Mouse (Mus musculus) forebrain, embryonic 10.5 days (tissue): ENCODE measurements around the gene Spib. TPM values are rescaled to one million over a fixed set of nuclear protein-coding genes. Genes with fewer than 3 reads are reported as not detected.

Experiments used
- DNase-seq: peaks from one replicate; pipeline ENCODE4 v3.0.0-alpha.2; 2017; ENCODE audit warnings: low spot score; ENCODE audit errors: extremely low spot score
- H3K27ac ChIP-seq: fragments of 300-500 bp; sonication (generic); 2 replicates; pipeline ENCODE4 v1.5.1; 2016; ENCODE audit warnings: mild to moderate bottlenecking
- H3K27me3 ChIP-seq: fragments of 300-500 bp; sonication (generic); 2 replicates; pipeline ENCODE4 v1.6.1; 2016; ENCODE audit warnings: mild to moderate bottlenecking; ENCODE audit not compliant: poor library complexity, severe bottlenecking
- H3K36me3 ChIP-seq: fragments of 300-500 bp; sonication (generic); replicated peaks from 2 replicates; pipeline ENCODE4 v1.6.1; 2016; ENCODE audit warnings: mild to moderate bottlenecking, moderate library complexity
- H3K4me1 ChIP-seq: fragments of 300-500 bp; sonication (generic); 2 replicates; pipeline ENCODE4 v1.6.1; 2016
- H3K4me3 ChIP-seq: fragments of 300-500 bp; sonication (generic); 2 replicates; pipeline ENCODE4 v1.5.1; 2016; ENCODE audit warnings: mild to moderate bottlenecking, moderate library complexity
- H3K9me3 ChIP-seq: fragments of 300-500 bp; sonication (generic); 2 replicates; pipeline ENCODE4 v1.6.1; 2016; ENCODE audit warnings: mild to moderate bottlenecking, moderate library complexity
- WGBS: fragments of 180-500 bp; shearing (Covaris S2); methylation state at CpG from one replicate; pipeline ENCODE4 v1.1.7; 2016; 5-methylcytosine and 5-hydroxymethylcytosine counted together
- polyA plus RNA-seq: library from polyadenylated mRNA; unstranded; fragments of >200 nt; fragmentation: Nextera tagmentation; extraction: Ambion mirVana; gene quantifications from 2 replicates; pipeline ENCODE4 v1.2.1, GENCODE M21; 2016

Spib gene
- polyA plus RNA-seq, 1 experiment from 2014 or later, result not detected

GRCm38 (mm10) chr7:44530507-44530906, 1.4 kb downstream of the Spib start:
- no peaks in the 10 kb centered on the region for H3K9me3 ChIP-seq
- H3K27ac ChIP-seq, result no peak overlapping the region
- H3K4me1 ChIP-seq, result peaks cover 18% of the 10 kb centered on the region
- no peak for DNase-seq
- peaks cover 48% of the 10 kb centered on the region for H3K27me3 ChIP-seq
- peaks cover 37% of the 10 kb centered on the region for H3K36me3 ChIP-seq
- WGBS, result 85% methylated on average over 3 of the region's 3 CpGs
- no peak overlapping the region for H3K4me3 ChIP-seq

- no peaks in the 10 kb centered on the region for H3K9me3 ChIP-seq
- no peak overlapping the region for H3K4me3 ChIP-seq
- no peak overlapping the region for H3K27ac ChIP-seq
- H3K36me3 ChIP-seq, result peaks cover 27% of the 10 kb centered on the region
- H3K4me1 ChIP-seq, result peaks cover 28% of the 10 kb centered on the region
- peaks cover 58% of the 10 kb centered on the region for H3K27me3 ChIP-seq
- 66% methylated on average over 5 of the region's 5 CpGs for WGBS
- DNase-seq, result no peak
Measured at GRCm38 (mm10) chr7:44529518-44529917, 2.4 kb downstream of the Spib start.

- Histone ChIP-seq H3K27ac (peak overlapping the region; percentile 62), H3K4me3 (peak overlapping the region; percentile 52), H3K36me3 (peaks cover 9% of the 10 kb centered on the region), H3K4me1 (peaks cover 29% of the 10 kb centered on the region), H3K27me3 (peaks cover 76% of the 10 kb centered on the region), H3K9me3 (no peaks in the 10 kb centered on the region)
- peak; percentile 76 for DNase-seq
- WGBS, result 7% methylated on average over 40 of the region's 40 CpGs
Measured at GRCm38 (mm10) chr7:44527483-44528398, 4.1 kb downstream of the Spib start.

- WGBS, result 86% methylated on average over 14 of the region's 14 CpGs
- Histone ChIP-seq H3K27me3 (peaks cover 87% of the 10 kb centered on the region), H3K4me3 (no peak overlapping the region), H3K4me1 (peaks cover 34% of the 10 kb centered on the region), H3K27ac (no peak overlapping the region), H3K36me3 (no peaks in the 10 kb centered on the region), H3K9me3 (no peaks in the 10 kb centered on the region)
- DNase-seq, result no peak
Measured at GRCm38 (mm10) chr7:44526414-44527154, 5.3 kb downstream of the Spib start.

GRCm38 (mm10) chr7:44525126-44525832, 6.6 kb downstream of the Spib start:
- Histone ChIP-seq H3K4me3 (peak overlapping the region; percentile 22; the same call in 1 of the 2 replicates), H3K36me3 (no peaks in the 10 kb centered on the region), H3K9me3 (no peaks in the 10 kb centered on the region), H3K4me1 (peaks cover 36% of the 10 kb centered on the region), H3K27me3 (peaks cover 98% of the 10 kb centered on the region), H3K27ac (peak overlapping the region; percentile 40; the same call in 1 of the 2 replicates)
- WGBS, result 16% methylated on average over 22 of the region's 22 CpGs
- DNase-seq, result no peak

- no peaks in the 10 kb centered on the region for H3K36me3 ChIP-seq
- H3K4me1 ChIP-seq, result peaks cover 36% of the 10 kb centered on the region
- peak within 1 kb of the TSS; percentile 40; the same call in 1 of the 2 replicates for H3K27ac ChIP-seq
- H3K9me3 ChIP-seq, result no peaks in the 10 kb centered on the region
- H3K4me3 ChIP-seq, result peak within 1 kb of the TSS; percentile 22; the same call in 1 of the 2 replicates
- no peak for DNase-seq
- H3K27me3 ChIP-seq, result peaks cover 90% of the 10 kb centered on the region
- WGBS, result 30% methylated on average over 12 of the region's 12 CpGs
Measured at GRCm38 (mm10) chr7:44524502-44524901, 7.4 kb downstream of the Spib start, which contains the start of gene Mybpc2. TSS of gene Mybpc2 (minus strand) at chr7:44524656.

- peaks cover 29% of the 10 kb centered on the region for H3K4me1 ChIP-seq
- H3K4me3 ChIP-seq, result no peak overlapping the region
- H3K27me3 ChIP-seq, result peaks cover 76% of the 10 kb centered on the region
- no peaks in the 10 kb centered on the region for H3K9me3 ChIP-seq
- DNase-seq, result no peak
- WGBS, result 63% methylated on average over 2 of the region's 2 CpGs
- H3K36me3 ChIP-seq, result no peaks in the 10 kb centered on the region
- no peak overlapping the region for H3K27ac ChIP-seq
Measured at GRCm38 (mm10) chr7:44523056-44523455, 8.8 kb downstream of the Spib start.

GRCm38 (mm10) chr7:44521710-44522109, 10.2 kb downstream of the Spib start:
- peaks cover 21% of the 10 kb centered on the region for H3K4me1 ChIP-seq
- peak overlapping the region; percentile 40 for H3K4me3 ChIP-seq
- 4% methylated on average over 20 of the region's 20 CpGs for WGBS
- peaks cover 62% of the 10 kb centered on the region for H3K27me3 ChIP-seq
- no peak overlapping the region; the same call in 1 of the 2 replicates for H3K27ac ChIP-seq
- DNase-seq, result peak; percentile 72
- no peaks in the 10 kb centered on the region for H3K9me3 ChIP-seq
- no peaks in the 10 kb centered on the region for H3K36me3 ChIP-seq

GRCm38 (mm10) chr7:44520990-44521389, 10.9 kb downstream of the Spib start:
- peak overlapping the region; percentile 40; the same call in 1 of the 2 replicates for H3K4me3 ChIP-seq
- peaks cover 55% of the 10 kb centered on the region for H3K27me3 ChIP-seq
- WGBS, result 69% methylated on average over 3 of the region's 3 CpGs

GRCm38 (mm10) chr7:44519240-44519913, 12.5 kb downstream of the Spib start:
- peaks cover 7% of the 10 kb centered on the region for H3K4me1 ChIP-seq
- H3K27ac ChIP-seq, result no peak overlapping the region
- H3K36me3 ChIP-seq, result no peaks in the 10 kb centered on the region
- 77% methylated on average over 9 of the region's 9 CpGs for WGBS
- no peak for DNase-seq
- H3K27me3 ChIP-seq, result peaks cover 39% of the 10 kb centered on the region
- no peak overlapping the region for H3K4me3 ChIP-seq
- H3K9me3 ChIP-seq, result no peaks in the 10 kb centered on the region

More at GRCm38 (mm10) chr7:44520990-44521389, 10.9 kb downstream of the Spib start:
- H3K9me3 ChIP-seq, result no peaks in the 10 kb centered on the region
- peaks cover 21% of the 10 kb centered on the region for H3K4me1 ChIP-seq
- no peaks in the 10 kb centered on the region for H3K36me3 ChIP-seq
- no peak overlapping the region for H3K27ac ChIP-seq
- DNase-seq, result no peak

- no peak for DNase-seq
- no peak overlapping the region for H3K27ac ChIP-seq
- H3K9me3 ChIP-seq, result peaks cover 3% of the 10 kb centered on the region; the same call in 1 of the 2 replicates
- no peaks in the 10 kb centered on the region for H3K4me1 ChIP-seq
- no peaks in the 10 kb centered on the region for H3K36me3 ChIP-seq
- no peak overlapping the region for H3K4me3 ChIP-seq
- peaks cover 24% of the 10 kb centered on the region; the same call in 1 of the 2 replicates for H3K27me3 ChIP-seq
Measured at GRCm38 (mm10) chr7:44507491-44507890, 24.4 kb downstream of the Spib start.
